Mouse (Mus musculus) olfactory bulb, adult 2 months (tissue): ENCODE measurements around the gene Fam161a.

ENCODE experiments used
- CTCF ChIP-seq: fragments of 200-500 bp; IDR thresholded peaks from 2 replicates; pipeline ENCODE4 v1.5.1; 2012; ENCODE audit warnings: low read depth, mild to moderate bottlenecking, low read length, moderate library complexity; ENCODE audit not compliant: insufficient read depth
- POLR2A ChIP-seq: fragments of 200-500 bp; IDR thresholded peaks from 2 replicates; pipeline ENCODE4 v1.6.1; 2012; ENCODE audit warnings: mild to moderate bottlenecking, low read depth, low read length, moderate library complexity; ENCODE audit not compliant: insufficient read depth

- TF ChIP-seq CTCF = no peak
- TF ChIP-seq POLR2A = no peak
Observed at GRCm38 (mm10) chr11:22985510-22985909, 21.8 kb upstream of the Fam161a start.
